Mouse (Mus musculus) liver (tissue): ENCODE measurements around the gene Traf4.
"Not testable (repeated sequence)": the region's sequence is repeated elsewhere in the genome, so short reads cannot be mapped to it uniquely, and the experiment has no call there.

Experiments
- DNase-seq: peaks from one replicate; pipeline ENCODE4 v3.0.0-alpha.2; 2020; ENCODE audit warnings: mixed read lengths

Traf4 gene

GRCm38 (mm10) chr11:78135314-78135713, 30.1 kb downstream of the Traf4 start:
- not testable (repeated sequence) for DNase-seq

GRCm38 (mm10) chr11:78134344-78134743, 31.0 kb downstream of the Traf4 start:
- no peak for DNase-seq

- no peak for DNase-seq
These were observed 31.5 kb downstream of the Traf4 start for GRCm38 (mm10) chr11:78133915-78134314.

GRCm38 (mm10) chr11:78129458-78129857, 35.9 kb downstream of the Traf4 start:
- no peak for DNase-seq

GRCm38 (mm10) chr11:78126739-78127138, 38.6 kb downstream of the Traf4 start:
- no peak for DNase-seq

- no peak for DNase-seq
These were observed 39.7 kb downstream of the Traf4 start for GRCm38 (mm10) chr11:78125691-78126090.

GRCm38 (mm10) chr11:78123782-78124181, 41.6 kb downstream of the Traf4 start:
- no peak for DNase-seq

- DNase-seq, result no peak
These were observed 42.6 kb downstream of the Traf4 start for GRCm38 (mm10) chr11:78122815-78123214.

GRCm38 (mm10) chr11:78121176-78121575, 44.2 kb downstream of the Traf4 start:
- DNase-seq, result no peak

- DNase-seq, result peak; percentile 31
These were observed 45.5 kb downstream of the Traf4 start for GRCm38 (mm10) chr11:78119898-78120297.

- no peak for DNase-seq
These were observed 46.9 kb downstream of the Traf4 start for GRCm38 (mm10) chr11:78118467-78118866.

- DNase-seq, result no peak
These were observed 49.3 kb downstream of the Traf4 start for GRCm38 (mm10) chr11:78116146-78116410.

- DNase-seq, result peak; percentile 95
These were observed 49.8 kb downstream of the Traf4 start for GRCm38 (mm10) chr11:78115367-78116145.

- DNase-seq, result no peak
These were observed 50.6 kb downstream of the Traf4 start for GRCm38 (mm10) chr11:78114676-78115366.

- DNase-seq, result no peak
These were observed 51.8 kb downstream of the Traf4 start for GRCm38 (mm10) chr11:78113616-78114015.
